Mouse (Mus musculus) MN1 (cell line): ENCODE measurements around the gene 4930452B06Rik.

Source experiments
- DNase-seq: peaks from one replicate; pipeline ENCODE4 v3.0.0-alpha.2; 2016; ENCODE audit warnings: low spot score

The 4930452B06Rik gene

DNA sequence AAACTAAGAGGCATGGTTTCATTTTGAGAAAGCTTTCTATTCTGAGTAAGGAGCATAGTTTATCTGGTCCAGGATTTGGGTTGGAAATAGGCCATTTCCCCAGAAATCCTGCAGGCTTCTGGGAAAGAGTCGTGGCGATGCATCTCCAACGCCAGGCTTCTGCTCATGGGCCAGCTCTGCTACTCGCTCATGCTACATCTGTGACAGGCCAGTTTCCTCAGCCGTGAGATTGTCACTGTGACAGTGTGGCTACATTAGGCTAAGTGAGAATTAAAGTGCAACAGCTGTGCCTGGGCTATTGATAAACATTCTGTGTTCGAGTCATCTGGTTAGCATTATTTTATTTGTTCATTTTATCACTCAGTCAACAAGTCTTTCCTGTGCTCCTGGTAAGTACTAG, 140.8 kb downstream of the 4930452B06Rik start:
- DNase-seq, result no peak

DNA sequence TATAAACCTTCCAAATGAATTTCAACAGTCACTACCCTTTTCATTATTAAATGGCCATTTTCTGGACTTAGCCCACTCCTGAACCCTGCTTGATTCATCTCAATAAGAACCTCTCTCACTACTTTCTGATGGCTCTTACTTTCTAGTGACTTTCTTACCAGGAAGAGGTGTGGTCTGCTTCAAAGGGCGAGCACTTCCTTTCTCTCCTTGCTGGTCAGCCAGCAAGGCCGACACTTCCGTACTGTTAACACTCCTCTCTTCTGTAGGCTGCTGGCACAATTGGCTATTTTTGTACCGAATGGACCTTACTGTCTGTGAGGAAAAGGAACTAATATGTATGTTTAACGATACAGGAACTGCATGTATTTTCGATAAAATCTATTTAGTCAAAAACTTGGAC, 148.4 kb downstream of the 4930452B06Rik start:
- DNase-seq, result no peak

GRCm38 (mm10) chr14:8514071-8514470, 152.0 kb downstream of the 4930452B06Rik start:
- no peak for DNase-seq

- DNase-seq, result no peak
These were observed 154.8 kb downstream of the 4930452B06Rik start for GRCm38 (mm10) chr14:8511276-8511675.

DNA sequence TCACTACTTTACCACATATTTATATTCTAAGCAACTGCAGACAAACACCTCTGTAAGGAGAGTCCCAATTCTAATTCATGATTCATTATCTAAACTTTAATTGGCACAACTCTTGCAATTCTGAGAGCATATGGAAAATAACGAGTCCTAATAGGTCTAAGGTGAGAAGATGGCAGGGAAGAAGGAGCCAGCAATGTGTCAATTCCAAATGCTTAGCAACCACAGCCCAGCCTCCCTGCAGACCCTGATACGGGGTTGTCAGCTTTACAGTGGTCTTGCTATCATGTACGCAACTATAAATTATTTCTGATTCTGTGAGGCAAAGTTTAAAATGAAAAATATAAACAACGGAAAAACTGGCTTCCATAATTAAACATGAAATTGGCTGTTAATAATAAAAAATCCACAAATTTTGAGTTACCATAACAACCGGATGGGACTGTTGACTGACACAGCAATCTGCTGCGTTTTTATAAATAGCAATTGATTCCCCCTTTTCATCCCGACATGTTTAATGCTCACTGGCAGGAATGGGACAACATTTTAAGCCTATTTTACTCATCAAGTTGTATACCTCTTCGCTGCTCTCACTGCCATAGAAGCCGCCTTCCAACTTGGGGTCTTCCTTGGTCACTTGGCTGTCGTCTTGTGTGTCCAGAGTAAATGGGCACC, 155.6 kb downstream of the 4930452B06Rik start:
- DNase-seq, result no peak

DNA sequence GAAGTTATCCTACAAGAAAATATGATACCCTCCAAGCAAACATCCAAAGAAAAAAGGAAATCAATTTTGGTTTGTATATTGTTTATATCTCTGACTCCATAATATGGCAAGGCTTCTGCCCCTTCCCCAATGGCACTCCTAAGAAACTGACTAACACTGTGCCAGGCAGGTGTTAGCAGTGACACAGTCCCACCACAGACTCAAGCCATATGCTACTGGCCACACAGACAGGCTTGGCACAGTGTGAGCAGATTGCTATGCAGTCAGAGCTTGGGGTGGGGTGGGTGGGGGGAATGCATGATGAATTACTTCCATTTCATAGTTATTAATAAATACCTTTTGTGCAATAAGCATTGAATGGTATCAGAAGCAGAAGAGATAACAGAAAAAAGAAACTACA, 157.4 kb downstream of the 4930452B06Rik start:
- DNase-seq, result no peak

DNA sequence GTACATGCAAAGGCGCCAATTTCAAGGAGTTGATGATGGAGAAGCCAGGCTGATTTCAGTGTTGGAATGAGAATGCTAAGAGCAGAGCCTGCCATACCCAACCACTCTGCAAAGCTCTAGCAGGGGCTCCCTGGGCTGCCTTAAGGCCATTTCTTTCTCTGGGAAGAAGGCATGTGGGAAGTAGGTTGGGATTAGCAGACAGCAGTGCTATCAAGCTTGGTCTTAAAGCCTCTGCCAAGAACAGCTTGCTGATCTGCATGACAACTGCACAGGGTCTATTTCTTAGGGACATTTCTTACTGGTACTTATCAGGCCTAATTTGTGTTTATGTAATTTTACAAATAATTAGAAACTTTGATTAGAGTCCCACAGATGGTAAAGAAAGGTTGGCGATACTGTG, 161.8 kb downstream of the 4930452B06Rik start:
- DNase-seq, result no peak

GRCm38 (mm10) chr14:8503345-8503744, 162.7 kb downstream of the 4930452B06Rik start:
- no peak for DNase-seq

DNA sequence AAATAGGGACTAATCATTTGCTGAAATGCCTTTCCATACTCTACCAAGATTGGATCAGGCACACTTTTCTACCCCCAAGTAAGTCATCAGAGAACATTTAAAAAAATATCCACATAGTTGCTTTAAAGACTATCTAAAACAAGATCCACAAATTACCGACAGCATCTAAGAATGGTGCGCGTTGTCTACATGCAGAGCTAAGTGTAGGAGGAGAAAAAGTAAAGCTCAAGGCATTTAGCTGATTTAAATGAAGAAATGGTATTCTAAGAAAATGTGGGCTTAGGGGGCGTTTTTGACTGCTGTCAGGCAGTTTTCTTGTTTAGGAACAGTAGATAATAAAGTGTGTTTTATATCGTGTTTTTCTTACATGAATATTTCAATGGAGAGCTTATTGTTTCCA, 163.5 kb downstream of the 4930452B06Rik start:
- DNase-seq, result no peak

GRCm38 (mm10) chr14:8495691-8496090, 170.3 kb downstream of the 4930452B06Rik start:
- no peak for DNase-seq

- no peak for DNase-seq
These were observed 171.1 kb downstream of the 4930452B06Rik start for GRCm38 (mm10) chr14:8494952-8495351.

- DNase-seq, result no peak
These were observed 171.8 kb downstream of the 4930452B06Rik start for GRCm38 (mm10) chr14:8494260-8494659.

DNA sequence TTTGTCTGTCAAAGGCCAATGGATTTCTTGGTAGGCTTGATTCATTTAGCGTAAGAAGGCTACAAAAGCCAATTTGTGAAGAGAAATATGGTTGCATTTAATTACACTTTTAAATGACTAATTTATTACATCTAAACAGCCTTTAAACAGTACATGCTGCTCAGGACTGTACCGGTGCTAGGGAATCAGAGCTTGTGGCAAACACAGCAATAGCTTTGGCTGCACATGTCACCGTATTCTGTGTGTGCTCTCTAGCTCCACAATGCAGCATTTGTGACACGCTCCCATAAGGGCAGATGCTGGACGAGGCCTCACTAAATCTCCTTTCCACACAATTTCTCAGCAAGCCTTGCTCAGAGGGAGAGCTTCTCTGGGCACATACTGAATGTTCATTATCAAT, 187.9 kb downstream of the 4930452B06Rik start:
- no peak for DNase-seq

- no peak for DNase-seq
These were observed 188.7 kb downstream of the 4930452B06Rik start for GRCm38 (mm10) chr14:8477348-8477747.

DNA sequence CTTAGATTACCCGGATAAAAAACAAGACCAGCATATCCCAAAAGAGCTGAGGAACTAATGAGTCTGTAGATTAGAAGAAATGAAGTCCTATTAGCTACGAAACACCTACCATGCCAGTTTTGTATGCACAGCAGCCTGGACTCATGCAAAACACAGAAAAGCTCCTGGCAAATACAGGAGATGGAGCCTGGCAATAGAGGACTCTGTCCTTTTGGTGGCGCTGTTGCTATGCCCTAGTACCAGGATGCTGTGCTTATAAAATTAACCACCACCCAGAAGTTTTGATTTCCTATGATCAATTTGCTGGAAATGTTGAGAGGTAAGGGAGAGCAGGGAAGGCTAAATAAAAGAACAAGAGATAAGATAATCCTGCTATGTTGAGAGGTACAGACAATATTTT, 189.4 kb downstream of the 4930452B06Rik start:
- peak; percentile 22 for DNase-seq

- DNase-seq, result no peak
These were observed 190.2 kb downstream of the 4930452B06Rik start for GRCm38 (mm10) chr14:8475851-8476250.

DNA sequence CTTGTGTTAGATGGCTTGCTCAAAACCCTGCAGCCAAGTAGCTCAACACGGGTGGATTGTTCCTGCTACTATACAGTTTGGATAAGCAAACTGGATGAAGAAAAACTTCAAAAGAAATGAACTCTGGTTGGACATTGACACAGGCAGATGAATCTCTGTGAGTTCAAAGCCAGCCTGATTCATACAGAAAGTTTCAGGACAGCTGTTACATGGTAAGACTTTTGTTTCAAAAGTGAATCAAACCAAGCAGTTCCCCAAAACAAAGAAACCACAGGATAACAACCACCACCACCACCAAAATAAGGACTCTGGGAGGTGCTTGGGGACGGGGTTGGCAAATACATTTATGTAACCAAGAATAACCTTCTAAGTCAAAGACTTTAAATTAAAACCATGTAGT, 193.2 kb downstream of the 4930452B06Rik start:
- DNase-seq, result no peak

GRCm38 (mm10) chr14:8464401-8465154, 201.5 kb downstream of the 4930452B06Rik start:
- DNase-seq, result no peak

DNA sequence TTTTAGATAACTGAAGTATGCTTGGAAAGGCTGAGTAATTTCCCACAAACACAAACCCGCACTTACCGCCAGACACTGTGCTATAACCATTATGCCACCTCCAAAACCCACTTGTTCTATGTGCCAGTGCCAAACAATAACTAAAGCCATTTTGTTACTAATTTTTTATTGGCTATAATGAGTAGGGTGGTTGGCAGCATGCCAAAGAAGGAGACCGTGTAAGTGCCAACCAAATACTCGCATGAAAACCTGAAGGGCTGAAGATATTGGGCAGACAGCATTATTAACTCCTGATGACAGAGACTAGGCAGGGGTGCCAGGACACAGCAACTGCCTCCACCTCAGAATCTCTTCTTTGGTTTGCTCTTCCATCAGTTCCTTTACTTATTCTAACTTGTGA, 203.1 kb downstream of the 4930452B06Rik start:
- peak; percentile 8 for DNase-seq

DNA sequence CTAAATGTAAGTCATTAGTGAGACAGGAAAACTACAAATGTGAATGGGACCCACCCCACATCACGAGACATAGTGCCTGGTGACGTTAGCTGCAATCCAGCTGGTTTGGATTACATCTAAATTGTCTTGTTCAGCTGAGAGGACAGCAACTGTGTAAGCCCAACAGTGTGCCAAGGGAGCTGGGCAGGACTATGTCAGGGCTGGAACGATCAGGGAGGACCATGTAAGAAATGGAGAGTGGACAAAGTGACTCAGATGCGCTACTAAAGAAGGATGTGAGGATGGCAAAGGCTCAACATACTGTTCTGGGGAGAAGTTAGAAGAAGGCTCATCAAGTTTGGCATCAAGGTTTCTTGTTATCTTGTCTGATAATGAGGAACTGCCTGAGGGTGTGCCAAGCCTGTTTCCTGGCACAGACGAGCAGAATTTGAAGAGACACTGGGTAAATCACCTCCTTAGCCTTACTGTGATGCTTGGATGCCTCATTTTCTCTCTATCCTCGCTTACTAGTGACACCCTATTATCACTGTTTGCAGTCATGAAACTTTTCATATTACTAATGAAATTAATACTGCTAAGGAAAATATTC, 203.6 kb downstream of the 4930452B06Rik start:
- peak; percentile 18 for DNase-seq

GRCm38 (mm10) chr14:8460226-8461129, 205.6 kb downstream of the 4930452B06Rik start:
- peak; percentile 53 for DNase-seq

DNA sequence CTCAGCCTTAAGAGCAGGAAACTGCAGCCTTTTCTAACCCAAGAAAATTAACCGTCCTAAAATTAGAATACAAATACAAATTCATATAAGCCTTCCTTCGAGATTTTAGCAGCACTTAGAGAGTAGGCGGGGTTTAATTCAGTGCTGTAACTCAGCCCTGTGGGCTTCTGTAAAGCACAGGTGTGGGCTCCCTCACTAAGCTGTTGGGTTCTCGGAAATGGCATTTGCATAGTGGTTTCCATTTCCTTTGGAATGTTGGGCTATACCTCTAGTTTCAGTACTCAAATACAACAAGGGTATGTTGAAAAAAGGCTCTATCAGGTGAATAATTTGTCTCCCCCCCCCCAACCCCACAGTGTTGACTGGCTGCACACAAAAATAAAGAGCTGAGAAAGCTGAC, 206.3 kb downstream of the 4930452B06Rik start:
- DNase-seq, result no peak
